Mouse (Mus musculus): ENCODE data around the gene Gcm2.
A peak's percentile ranks its signal among the peaks of the same experiment; 100 is the strongest.

Gene Gcm2

DNA sequence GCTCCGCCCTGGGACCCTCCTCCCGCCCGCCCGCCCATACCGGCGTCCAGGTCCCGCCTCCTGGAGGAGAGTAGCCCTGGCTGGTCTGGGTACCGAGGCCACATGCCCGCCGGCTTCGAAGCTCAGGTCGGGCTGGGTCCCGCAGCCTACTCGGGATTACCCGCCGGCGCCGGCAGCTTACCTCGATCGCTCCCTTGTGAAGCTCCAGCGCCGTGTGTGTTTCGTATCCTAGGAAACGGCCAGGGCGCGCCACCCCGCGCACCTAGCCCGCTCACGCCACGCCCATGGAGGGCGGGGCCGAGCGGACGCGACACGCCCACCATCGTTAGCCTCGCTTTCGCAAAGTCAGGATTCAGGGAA is 31.4 kb downstream of the Gcm2 start, which contains the start of gene Mak:
Gene Mak, minus strand, starts transcription at position 286 of the 360 bp plus-strand sequence.
- peak; percentile 78 to 84 for DNase-seq

DNA sequence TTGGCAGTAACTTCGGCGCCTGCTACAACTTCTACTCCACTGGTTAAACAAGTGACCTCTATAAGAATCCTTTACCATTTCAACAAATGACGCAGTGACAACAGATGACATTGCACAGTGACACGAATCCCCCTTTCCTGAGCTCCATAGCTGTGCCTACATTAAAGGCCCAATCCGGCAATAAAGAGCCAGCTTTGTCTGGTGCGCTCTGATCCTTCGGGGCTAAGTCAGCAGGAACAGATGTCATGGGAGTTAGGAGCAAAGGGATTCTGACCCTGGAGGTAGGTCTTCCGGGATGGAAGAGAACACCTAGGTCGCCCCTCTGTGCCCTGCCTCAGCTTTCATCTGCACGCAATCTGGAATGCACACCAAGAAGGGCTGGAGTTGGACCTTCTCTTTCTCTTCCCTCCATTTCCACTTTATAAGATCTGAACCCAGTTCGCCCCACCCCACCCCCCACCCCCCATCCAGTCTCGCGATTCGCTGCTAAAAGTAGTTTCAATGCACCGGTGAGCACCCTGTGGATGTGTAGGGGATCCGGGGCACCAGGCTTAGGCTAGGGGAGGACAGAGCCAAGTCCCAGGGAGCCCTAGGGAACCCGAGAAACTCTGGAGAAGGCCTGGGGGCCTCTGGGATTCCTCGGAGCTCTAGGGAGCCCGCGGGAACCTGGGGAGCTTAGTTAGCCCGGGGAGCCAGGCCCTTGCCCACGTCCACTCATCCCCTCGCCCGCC is 32.0 kb downstream of the Gcm2 start:
- DNase-seq, result no peak

DNA sequence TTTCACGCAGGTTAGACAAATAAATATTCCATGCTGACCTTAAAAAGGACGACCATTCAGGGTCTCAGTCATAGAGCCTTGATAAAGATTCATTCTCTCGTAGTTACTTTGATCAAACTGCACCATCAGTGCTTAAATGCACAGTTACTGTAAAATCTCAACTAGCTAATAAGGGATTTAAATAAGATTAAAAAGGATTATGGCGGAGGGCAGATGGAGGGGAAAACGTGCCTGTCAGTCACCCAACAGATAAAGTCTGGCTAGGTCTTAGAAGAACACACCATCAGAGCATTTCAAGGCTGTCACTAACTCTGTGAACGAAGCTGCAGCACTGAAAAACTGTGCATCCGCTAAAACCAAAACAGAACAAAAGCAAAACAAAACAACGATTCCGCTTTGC is 32.9 kb downstream of the Gcm2 start:
- no peak for DNase-seq

DNA sequence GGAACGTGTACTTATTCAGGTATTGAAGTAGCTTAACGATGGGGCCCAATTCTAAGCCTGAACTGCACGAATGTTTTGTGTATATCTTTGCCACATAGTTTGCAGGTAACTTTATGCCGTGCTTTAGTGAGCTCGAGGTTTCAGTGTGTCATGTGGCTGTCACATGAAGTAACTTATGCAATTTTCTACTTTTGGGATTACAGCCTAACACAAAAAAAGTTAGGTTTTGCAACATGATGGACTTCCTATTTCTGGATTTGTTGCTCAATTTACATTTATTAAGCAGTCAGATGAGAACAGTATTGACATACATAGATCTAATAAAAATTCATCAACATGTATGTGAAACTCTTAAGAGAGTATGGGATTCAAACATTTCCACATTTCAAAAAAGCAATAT is 37.0 kb downstream of the Gcm2 start:
- no peak for DNase-seq

DNA sequence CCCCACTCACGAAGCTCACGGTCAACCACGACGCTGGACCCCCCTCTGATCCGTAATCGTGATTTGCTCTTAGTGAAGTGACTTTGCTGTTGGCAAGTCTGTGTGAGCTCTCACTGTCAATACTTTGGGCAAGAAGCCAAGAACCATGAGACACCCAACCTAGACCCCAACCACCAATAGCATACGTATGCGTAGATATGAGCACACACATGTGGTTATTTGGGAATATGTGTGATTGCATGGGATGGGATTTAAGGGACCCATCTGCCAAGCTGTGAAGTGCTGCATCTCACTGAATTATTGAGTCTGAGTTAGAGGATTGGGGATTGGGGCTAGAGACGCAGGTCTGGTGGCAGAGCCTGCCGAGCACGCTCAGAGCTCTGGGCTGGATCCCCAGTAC is 39.2 kb downstream of the Gcm2 start:
- no peak for DNase-seq

DNA sequence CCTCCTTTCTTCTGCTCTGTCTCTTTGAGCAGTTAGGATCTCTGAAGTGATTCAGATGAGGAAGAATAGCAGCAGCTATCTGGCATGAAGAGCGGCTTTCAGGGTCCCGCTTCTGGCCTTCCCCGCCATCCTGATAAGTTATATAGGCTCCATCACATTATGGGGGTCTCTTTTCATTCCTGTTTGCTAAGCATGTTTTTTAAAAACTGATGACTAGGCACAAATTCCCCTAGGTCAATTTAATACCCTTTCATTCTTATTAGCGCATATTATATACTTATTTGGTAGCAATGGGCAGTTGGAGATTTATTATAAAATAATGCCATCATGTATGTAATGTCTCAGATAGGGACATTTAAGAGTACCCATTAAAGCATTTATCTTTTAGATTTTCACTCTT is 43.2 kb downstream of the Gcm2 start:
- DNase-seq, result no peak

DNA sequence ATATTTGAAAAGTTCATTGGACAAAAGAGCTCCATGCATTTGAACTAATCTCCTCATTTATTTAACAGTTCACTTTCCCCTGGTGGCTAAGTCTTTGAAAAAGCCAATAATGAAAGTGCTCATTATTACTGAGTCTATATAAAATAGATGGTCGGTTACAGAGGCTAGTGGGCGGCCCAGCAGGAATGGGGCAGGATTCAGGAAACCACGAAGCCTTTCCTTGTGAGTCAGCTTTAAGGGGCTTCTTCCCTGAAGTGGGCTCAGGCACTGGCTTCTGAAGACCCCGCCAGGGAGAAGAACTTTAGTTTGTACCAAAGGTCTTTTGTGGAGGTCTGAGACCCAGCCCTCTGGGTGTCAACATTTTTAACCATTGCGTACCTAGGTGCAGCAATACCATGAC is 58.9 kb downstream of the Gcm2 start:
- no peak for DNase-seq
